ENCODE assay signal across 9 mouse cellular contexts in genomic region chr4:83527921-83528320, GRCm38 (mm10). TPM values are rescaled to one million over a fixed set of nuclear protein-coding genes. Genes with fewer than 3 reads are reported as not detected.
DNase-seq lines count a peak whose midpoint lies in the region; ATAC-seq and TF ChIP-seq lines count a peak whose summit lies in the region.
"Had no signal": no experiment of that assay in that cellular context is flagged by ENCODE, and none has a peak within 500 bp of the region (broad histone marks: within the 10 kb centered on the region; RNA-seq: fewer than 3 reads in every experiment).

No protein-coding gene starts in this region.

- no peak overlapping the region for H3K27ac ChIP-seq in embryonic facial prominence, embryonic 10.5 days (replicated peaks)
- H3K27ac ChIP-seq in midbrain, postnatal 0 days (ENCODE audit: low read depth, low read length): no peak overlapping the region
- no peak overlapping the region for H3K27ac ChIP-seq in hindbrain, embryonic 12.5 days
- H3K27ac ChIP-seq: lung, embryonic 15.5 days had no signal

- H3K27me3 ChIP-seq in embryonic facial prominence, embryonic 10.5 days (replicated peaks; ENCODE audit: low read depth, poor library complexity, severe bottlenecking): no peaks in the 10 kb centered on the region
- no peaks in the 10 kb centered on the region for H3K27me3 ChIP-seq in midbrain, postnatal 0 days (ENCODE audit: insufficient read depth, low read length)
- no peaks in the 10 kb centered on the region for H3K27me3 ChIP-seq in hindbrain, embryonic 12.5 days
- H3K27me3 ChIP-seq: lung, embryonic 15.5 days had no signal

- H3K4me3 ChIP-seq in embryonic facial prominence, embryonic 10.5 days: no peak overlapping the region
- no peak overlapping the region for H3K4me3 ChIP-seq in midbrain, postnatal 0 days (ENCODE audit: low read depth, low read length)
- no peak overlapping the region for H3K4me3 ChIP-seq in hindbrain, embryonic 12.5 days
- H3K4me3 ChIP-seq: lung, embryonic 15.5 days had no signal

- TF ChIP-seq CTCF in midbrain, postnatal 0 days (IDR thresholded peaks at IDR 0.05): peak; percentile 61

- H3K4me1 ChIP-seq in embryonic facial prominence, embryonic 10.5 days: peaks cover 34% of the 10 kb centered on the region
- H3K4me1 ChIP-seq in midbrain, postnatal 0 days (ENCODE audit: insufficient read depth, low read length): no peaks in the 10 kb centered on the region
- peaks cover 15% of the 10 kb centered on the region for H3K4me1 ChIP-seq in hindbrain, embryonic 12.5 days

- H3K36me3 ChIP-seq in embryonic facial prominence, embryonic 10.5 days (replicated peaks): no peaks in the 10 kb centered on the region
- no peaks in the 10 kb centered on the region for H3K36me3 ChIP-seq in midbrain, postnatal 0 days (ENCODE audit: insufficient read depth, low read length)
- H3K36me3 ChIP-seq in hindbrain, embryonic 12.5 days: no peaks in the 10 kb centered on the region
- H3K36me3 ChIP-seq: lung, embryonic 15.5 days had no signal

- H3K9me3 ChIP-seq in embryonic facial prominence, embryonic 10.5 days: no peaks in the 10 kb centered on the region
- no peaks in the 10 kb centered on the region for H3K9me3 ChIP-seq in midbrain, postnatal 0 days (ENCODE audit: low read length)
- no peaks in the 10 kb centered on the region for H3K9me3 ChIP-seq in hindbrain, embryonic 12.5 days (replicated peaks)
- H3K9me3 ChIP-seq: lung, embryonic 15.5 days had no signal

- no peak for ATAC-seq in midbrain, postnatal 0 days (ENCODE audit: low FRiP score)
- no peak for ATAC-seq in hindbrain, embryonic 12.5 days (ENCODE audit: low FRiP score)

- intact Hi-C loops in left cerebral cortex, postnatal 4 days (cut with DNase I): loop anchor here (5.0 kb wide), 1 partner anchor 39 kb away; no protein-coding TSS in a partner anchor
- intact Hi-C loops in left cerebral cortex, postnatal 25 days (cut with DNase I): no loop called here

- H3K9ac ChIP-seq in midbrain, postnatal 0 days (replicated peaks; ENCODE audit: low read length, poor library complexity, severe bottlenecking): no peak overlapping the region
- H3K9ac ChIP-seq in hindbrain, embryonic 12.5 days: no peak overlapping the region
- H3K9ac ChIP-seq: lung, embryonic 15.5 days had no signal

- no peak overlapping the region for H3K4me2 ChIP-seq in midbrain, postnatal 0 days (ENCODE audit: low read depth, low read length, poor library complexity, severe bottlenecking)
- no peak overlapping the region for H3K4me2 ChIP-seq in hindbrain, embryonic 12.5 days (replicated peaks)
- H3K4me2 ChIP-seq: lung, embryonic 15.5 days had no signal

- DNase-seq in cerebellum, adult 18-20 months: peak; percentile 19 to 31
- no peak for DNase-seq in cerebellum, adult 8-10 months
- peak; percentile 31 for DNase-seq in left cerebral cortex, postnatal 4 days
- no peak for DNase-seq in left cerebral cortex, postnatal 25 days (ENCODE audit: low spot score in 2 of 2)
- DNase-seq in embryonic facial prominence, embryonic 10.5 days (ENCODE audit: low spot score): peak; percentile 38
- DNase-seq in midbrain, postnatal 0 days (ENCODE audit: low spot score): peak; percentile 28
- DNase-seq in frontal cortex, postnatal 36 days (ENCODE audit: low spot score in 2 of 2): no peak

RNA-seq across cellular contexts. Expression of gene Ccdc171, which starts 2.6 kb away (rescaled TPM):
- total RNA-seq in left cerebral cortex, postnatal 4 days (2021): 1 to 10 TPM; 4.2 to 5.6 TPM
- 1 to 10 TPM; 3.3 to 3.8 TPM for total RNA-seq in left cerebral cortex, postnatal 25 days (2021)
- 5.5 and 6.1 TPM in 2 replicates for polyA plus RNA-seq in embryonic facial prominence, embryonic 10.5 days (2016; fragmentation: Nextera tagmentation; extraction: Ambion mirVana)
- total RNA-seq in midbrain, postnatal 0 days (2014; rRNA removed): 4.2 and 7.1 TPM in 2 replicates
- 1.7 and 2.0 TPM in 2 replicates for polyA plus RNA-seq in midbrain, postnatal 0 days (2015; fragmentation: Nextera tagmentation; extraction: Ambion mirVana)
- 5.8 and 6.1 TPM in 2 replicates for polyA plus RNA-seq in hindbrain, embryonic 12.5 days (2016; fragmentation: Nextera tagmentation; extraction: Ambion mirVana)

RNA-seq across cellular contexts. Expression of gene Psip1, which starts 41.7 kb away (rescaled TPM):
- total RNA-seq in left cerebral cortex, postnatal 4 days (2021): 100 to 1,000 TPM; 271 to 277 TPM
- 100 to 1,000 TPM; 191 to 194 TPM for total RNA-seq in left cerebral cortex, postnatal 25 days (2021)
- polyA plus RNA-seq in embryonic facial prominence, embryonic 10.5 days (2016; fragmentation: Nextera tagmentation; extraction: Ambion mirVana): 259 and 278 TPM in 2 replicates
- total RNA-seq in midbrain, postnatal 0 days (2014; rRNA removed): 206 and 254 TPM in 2 replicates
- polyA plus RNA-seq in midbrain, postnatal 0 days (2015; fragmentation: Nextera tagmentation; extraction: Ambion mirVana): 273 and 320 TPM in 2 replicates
- polyA plus RNA-seq in hindbrain, embryonic 12.5 days (2016; fragmentation: Nextera tagmentation; extraction: Ambion mirVana): 364 and 379 TPM in 2 replicates

Comparison
In these comparisons a context has a peak if more than half of its experiments do, and no peak if none do; other contexts are left out.
1. DNase-seq: peak in cerebellum, adult 18-20 months (2 of 2), left cerebral cortex, postnatal 4 days (single experiment), embryonic facial prominence, embryonic 10.5 days (single experiment) and midbrain, postnatal 0 days (single experiment); none in cerebellum, adult 8-10 months (single experiment), left cerebral cortex, postnatal 25 days (0 of 2) and frontal cortex, postnatal 36 days (0 of 2).